Mouse (Mus musculus) T-cell, adult 66 days (primary cell): Measurements from ENCODE around the gene Olfr585. TPM values are rescaled to one million over a fixed set of nuclear protein-coding genes. Genes with fewer than 3 reads are reported as not detected.

Experiments
- total RNA-seq, 2 experiments: library from RNA; stranded (reverse); gene quantifications; 3 replicates in 1 of 2; 4 replicates in 1 of 2; pipeline ENCODE4 v1.2.4; 2023

Olfr585 gene
- total RNA-seq, result not detected

GRCm38 (mm10) chr7:103097420-103097819, at the start of gene Olfr585:
TSS of gene Olfr585 (plus strand) at chr7:103097720.

GRCm38 (mm10) chr7:103051000-103051399, 46.5 kb upstream of the Olfr585 start, which contains the start of gene Olfr583:
TSS of gene Olfr583 (plus strand) at chr7:103051300.

GRCm38 (mm10) chr7:103081585-103081984, 15.9 kb upstream of the Olfr585 start, which contains the start of gene Olfr584:
TSS of gene Olfr584 (plus strand) at chr7:103081885.

GRCm38 (mm10) chr7:103125538-103125937, 28.0 kb downstream of the Olfr585 start, which contains the start of gene Olfr586:
TSS of gene Olfr586 (minus strand) at chr7:103125638.

DNA sequence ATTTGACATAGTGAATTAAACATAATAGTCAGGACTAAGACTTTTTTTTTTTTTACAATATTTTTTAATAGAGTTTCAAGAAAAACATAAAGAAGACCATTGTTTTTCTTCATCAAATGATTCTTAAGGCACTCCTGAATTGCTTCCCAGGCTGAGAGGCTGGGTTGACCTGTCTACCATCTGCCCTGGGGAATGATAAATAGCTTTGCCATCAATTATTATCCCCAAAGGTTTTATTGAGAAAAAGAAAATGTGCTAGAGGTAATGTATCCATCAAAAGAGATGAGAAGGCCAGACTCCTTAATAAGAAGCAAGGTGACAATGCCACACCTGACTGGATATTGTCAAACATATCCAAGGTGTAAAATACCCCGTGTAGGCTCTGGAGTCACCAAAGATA, 43.1 kb downstream of the Olfr585 start, which contains the start of gene Olfr588-ps1:
Gene Olfr588-ps1, plus strand, starts transcription at position 301 of the 400 bp plus-strand sequence.

Other genes with a start within 250 kb of the Olfr585 start
- not detected for gene Olfr566, start 239.0 kb upstream of the Olfr585 start, total RNA-seq
- not detected for gene Olfr568, start 220.6 kb upstream of the Olfr585 start, total RNA-seq
- not detected for gene Olfr569, start 206.8 kb upstream of the Olfr585 start, total RNA-seq
- gene Olfr570, start 203.1 kb upstream of the Olfr585 start, total RNA-seq, result not detected
- under 1 TPM; 0.12 to 0.17 TPM for gene Olfr571, start 180.2 kb upstream of the Olfr585 start, total RNA-seq
- gene Olfr572, start 173.3 kb upstream of the Olfr585 start, total RNA-seq, result not detected
- not detected for gene Olfr573-ps1, start 155.1 kb upstream of the Olfr585 start, total RNA-seq
- gene Olfr574, start 149.3 kb upstream of the Olfr585 start, total RNA-seq, result not detected
- not detected for gene Olfr575, start 138.9 kb upstream of the Olfr585 start, total RNA-seq
- gene Olfr576, start 135.1 kb upstream of the Olfr585 start, total RNA-seq, result not detected
- gene Olfr577, start 121.8 kb upstream of the Olfr585 start, total RNA-seq, result not detected
- gene Olfr578, start 108.4 kb upstream of the Olfr585 start, total RNA-seq, result not detected
- not detected for gene Olfr582, start 59.7 kb upstream of the Olfr585 start, total RNA-seq
- gene Olfr583, start 46.4 kb upstream of the Olfr585 start, total RNA-seq, result not detected
- not detected for gene Olfr584, start 15.8 kb upstream of the Olfr585 start, total RNA-seq
- not detected for gene Olfr586, start 27.9 kb downstream of the Olfr585 start, total RNA-seq
- not detected for gene Olfr588-ps1, start 43.2 kb downstream of the Olfr585 start, total RNA-seq
- gene Olfr589, start 58.6 kb downstream of the Olfr585 start, total RNA-seq, result not detected
- not detected for gene Olfr591, start 80.6 kb downstream of the Olfr585 start, total RNA-seq
- not detected for gene Olfr592, start 87.1 kb downstream of the Olfr585 start, total RNA-seq
- gene Olfr593, start 114.1 kb downstream of the Olfr585 start, total RNA-seq, result not detected
- gene Olfr594, start 119.3 kb downstream of the Olfr585 start, total RNA-seq, result not detected
- not detected for gene Usp17ld, start 154.8 kb downstream of the Olfr585 start, total RNA-seq
- not detected for gene Olfr596, start 207.9 kb downstream of the Olfr585 start, total RNA-seq
- not detected for gene Olfr597, start 218.6 kb downstream of the Olfr585 start, total RNA-seq
- gene Olfr598, start 225.8 kb downstream of the Olfr585 start, total RNA-seq, result not detected
- gene Olfr599, start 238.2 kb downstream of the Olfr585 start, total RNA-seq, result not detected